Mouse (Mus musculus): ENCODE results near the gene Sgip1. TPM values are rescaled to one million over a fixed set of nuclear protein-coding genes. Genes with fewer than 3 reads are reported as not detected.

The Sgip1 gene
- polyA plus RNA-seq, 1 experiment, result 0.10 TPM

DNA sequence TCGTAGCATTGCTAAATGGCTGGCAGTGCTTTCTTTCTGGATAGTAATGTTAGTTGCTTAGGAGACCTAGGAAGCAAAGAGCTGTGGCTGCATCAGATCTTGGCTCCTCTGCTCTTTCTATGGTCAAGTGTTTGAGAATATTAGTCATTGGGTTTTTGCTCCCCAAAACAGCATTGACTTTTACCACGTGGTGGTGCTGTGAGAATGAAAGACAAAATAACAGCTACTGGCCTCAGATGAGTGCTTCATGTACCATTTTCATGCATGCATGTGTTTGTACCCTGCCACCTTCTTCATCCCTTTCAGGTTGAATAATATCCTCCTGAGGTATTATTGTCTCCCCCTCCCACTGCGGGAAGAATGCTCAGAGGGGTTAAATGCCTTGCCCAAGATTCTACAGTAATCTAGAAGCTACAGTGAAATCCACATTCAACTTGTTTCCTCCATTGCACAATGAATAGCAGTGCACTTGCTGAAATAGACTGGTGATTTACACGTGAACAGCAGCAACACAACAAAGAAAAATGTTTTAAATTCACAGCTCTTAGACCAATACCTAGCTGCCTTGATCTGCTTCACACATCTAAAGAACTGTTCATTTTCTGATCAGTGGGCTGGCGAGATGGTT is 172.7 kb downstream of the Sgip1 start:
- TF ChIP-seq REST (IDR thresholded peaks at IDR 0.05; ENCODE audit: insufficient read depth, insufficient read length) (no peak), TCF3 (IDR thresholded peaks at IDR 0.05; ENCODE audit: insufficient read length, low read depth) (no peak), CEBPB (IDR thresholded peaks at IDR 0.05; ENCODE audit: insufficient read depth, poor library complexity, severe bottlenecking) (no peak), MAX (IDR thresholded peaks at IDR 0.05; ENCODE audit: low read depth) (no peak), MYOG (IDR thresholded peaks at IDR 0.05; ENCODE audit: control insufficient read depth in 1 of 3, insufficient read depth in 1 of 3, insufficient read length in 2 of 3, low read depth in 2 of 3) (no peak), POLR2A (IDR thresholded peaks at IDR 0.05; ENCODE audit: insufficient read length, low read depth) (no peak), TCF12 (IDR thresholded peaks at IDR 0.05; ENCODE audit: insufficient read depth, poor library complexity, severe bottlenecking) (no peak), SRF (IDR thresholded peaks at IDR 0.05; ENCODE audit: control insufficient read depth, insufficient read length, low read depth) (no peak), USF1 (IDR thresholded peaks at IDR 0.05; ENCODE audit: low read depth) (no peak)
- Histone ChIP-seq H3ac (ENCODE audit: control insufficient read depth, insufficient read length) (no peak overlapping the region), H3K36me3 (ENCODE audit: control insufficient read depth, insufficient read depth) (no peaks in the 10 kb centered on the region), H3K4me3 (no peak overlapping the region), H3K4me2 (ENCODE audit: low read depth) (no peak overlapping the region), H3K79me2 (ENCODE audit: control insufficient read depth, insufficient read depth) (no peaks in the 10 kb centered on the region), H3K27me3 (ENCODE audit: control insufficient read depth, insufficient read depth, insufficient read length) (no peaks in the 10 kb centered on the region)

DNA sequence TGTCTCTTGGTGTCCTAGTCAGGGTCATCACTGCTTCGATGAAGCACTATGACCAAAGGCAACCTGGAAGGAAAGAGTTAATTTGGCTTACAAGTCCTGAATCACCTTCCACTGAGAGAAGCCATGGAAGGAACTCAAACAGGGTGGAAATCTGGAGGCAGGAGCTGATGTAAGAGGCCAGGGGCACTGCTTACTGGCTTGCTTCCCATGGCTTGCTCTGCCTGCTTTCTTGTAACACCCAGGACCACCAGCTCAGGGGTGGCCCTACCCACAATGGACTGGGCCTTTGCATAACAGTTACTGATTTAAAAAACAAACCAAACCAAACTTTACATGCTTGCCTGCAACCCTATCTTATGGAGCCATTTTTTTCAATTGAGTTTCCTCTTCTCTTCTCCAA is 177.1 kb downstream of the Sgip1 start:
- Histone ChIP-seq H3ac (ENCODE audit: control insufficient read depth, insufficient read length) (no peak overlapping the region), H3K79me2 (ENCODE audit: control insufficient read depth, insufficient read depth) (no peaks in the 10 kb centered on the region), H3K4me2 (ENCODE audit: low read depth) (no peak overlapping the region), H3K36me3 (ENCODE audit: control insufficient read depth, insufficient read depth) (no peaks in the 10 kb centered on the region), H3K27me3 (ENCODE audit: control insufficient read depth, insufficient read depth, insufficient read length) (no peaks in the 10 kb centered on the region), H3K4me3 (no peak overlapping the region)
- TF ChIP-seq E2F4 (IDR thresholded peaks at IDR 0.05; ENCODE audit: insufficient read depth) (no peak), SRF (IDR thresholded peaks at IDR 0.05; ENCODE audit: control insufficient read depth, insufficient read length, low read depth) (no peak), MYOG (IDR thresholded peaks at IDR 0.05; ENCODE audit: control insufficient read depth in 1 of 3, insufficient read depth in 1 of 3, insufficient read length in 2 of 3, low read depth in 2 of 3) (no peak), MAX (IDR thresholded peaks at IDR 0.05; ENCODE audit: low read depth) (no peak), POLR2AphosphoS2 (IDR thresholded peaks at IDR 0.05; ENCODE audit: insufficient read length, low read depth) (no peak), REST (IDR thresholded peaks at IDR 0.05; ENCODE audit: insufficient read depth, insufficient read length) (no peak), POLR2A (IDR thresholded peaks at IDR 0.05; ENCODE audit: insufficient read length, low read depth) (no peak), USF1 (IDR thresholded peaks at IDR 0.05; ENCODE audit: low read depth) (no peak), CEBPB (IDR thresholded peaks at IDR 0.05; ENCODE audit: insufficient read depth, poor library complexity, severe bottlenecking) (no peak)

DNA sequence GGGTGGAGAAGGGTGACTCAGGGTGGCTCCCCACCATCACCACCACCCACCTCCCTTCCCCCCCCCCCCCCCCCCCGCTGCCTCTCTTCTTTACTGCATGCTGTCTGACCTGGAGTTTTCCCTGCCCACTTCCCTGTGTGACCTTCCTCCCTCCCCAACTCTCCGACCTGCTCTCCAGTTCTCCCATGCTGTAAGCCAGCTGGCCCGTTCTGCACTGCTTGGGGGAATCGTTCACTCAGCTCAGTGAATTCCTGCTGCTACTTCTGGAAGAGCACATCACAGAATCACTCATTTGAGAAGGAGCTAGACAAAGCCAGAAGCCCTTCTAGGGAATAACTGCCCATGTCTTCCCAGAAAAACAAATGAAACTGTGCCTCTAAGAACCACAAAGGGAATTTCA is 188.4 kb downstream of the Sgip1 start:
- no peaks in the 10 kb centered on the region for H3K36me3 ChIP-seq (ENCODE audit: control insufficient read depth, insufficient read depth)
- no peak for TF ChIP-seq E2F4 (IDR thresholded peaks at IDR 0.05; ENCODE audit: insufficient read depth)
- no peak for TF ChIP-seq POLR2AphosphoS2 (IDR thresholded peaks at IDR 0.05; ENCODE audit: insufficient read length, low read depth)
- TF ChIP-seq MYOD1 (IDR thresholded peaks at IDR 0.05; ENCODE audit: control insufficient read depth in 1 of 3, insufficient read length in 2 of 3, low read depth in 2 of 3), result no peak
- TF ChIP-seq MAX (IDR thresholded peaks at IDR 0.05; ENCODE audit: low read depth), result no peak
- no peak for TF ChIP-seq MYOG (IDR thresholded peaks at IDR 0.05; ENCODE audit: control insufficient read depth in 1 of 3, insufficient read depth in 1 of 3, insufficient read length in 2 of 3, low read depth in 2 of 3)
- TF ChIP-seq POLR2A (IDR thresholded peaks at IDR 0.05; ENCODE audit: insufficient read length, low read depth), result no peak
- TF ChIP-seq TCF12 (IDR thresholded peaks at IDR 0.05; ENCODE audit: insufficient read depth, poor library complexity, severe bottlenecking), result no peak
- TF ChIP-seq SRF (IDR thresholded peaks at IDR 0.05; ENCODE audit: control insufficient read depth, insufficient read length, low read depth), result no peak
- TF ChIP-seq TCF3 (IDR thresholded peaks at IDR 0.05; ENCODE audit: insufficient read length, low read depth), result no peak
- no peak for TF ChIP-seq CEBPB (IDR thresholded peaks at IDR 0.05; ENCODE audit: insufficient read depth, poor library complexity, severe bottlenecking)
- TF ChIP-seq USF1 (IDR thresholded peaks at IDR 0.05; ENCODE audit: low read depth), result no peak
- no peak for TF ChIP-seq REST (IDR thresholded peaks at IDR 0.05; ENCODE audit: insufficient read depth, insufficient read length)
- H3K4me3 ChIP-seq, result no peak overlapping the region
- H3K79me2 ChIP-seq (ENCODE audit: control insufficient read depth, insufficient read depth), result no peaks in the 10 kb centered on the region
- no peak overlapping the region for H3K4me2 ChIP-seq (ENCODE audit: low read depth)
- H3K27me3 ChIP-seq (ENCODE audit: control insufficient read depth, insufficient read depth, insufficient read length), result no peaks in the 10 kb centered on the region
- H3ac ChIP-seq (ENCODE audit: control insufficient read depth, insufficient read length), result no peak overlapping the region

DNA sequence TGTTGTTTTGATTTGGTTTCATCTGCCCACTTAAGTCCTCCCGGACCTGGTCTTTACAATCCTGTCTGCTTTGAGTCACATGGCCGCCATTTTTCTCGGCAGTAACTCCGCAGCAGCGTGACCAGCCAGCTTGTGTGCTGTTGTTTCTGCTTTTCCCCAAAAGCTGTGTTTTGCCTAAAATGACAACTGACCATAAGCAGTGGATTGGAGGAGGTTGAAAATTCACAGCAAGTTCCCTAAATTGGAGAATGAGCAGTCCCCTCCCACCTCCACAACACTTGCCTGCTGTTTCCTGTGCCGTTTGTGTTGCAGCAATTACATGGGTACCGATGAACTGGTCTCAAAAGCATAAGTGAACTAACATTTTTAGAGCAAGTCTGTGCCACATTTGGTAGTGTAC is 189.6 kb downstream of the Sgip1 start:
- Histone ChIP-seq H3K27me3 (ENCODE audit: control insufficient read depth, insufficient read depth, insufficient read length) (no peaks in the 10 kb centered on the region), H3K4me3 (no peak overlapping the region), H3ac (ENCODE audit: control insufficient read depth, insufficient read length) (no peak overlapping the region), H3K79me2 (ENCODE audit: control insufficient read depth, insufficient read depth) (no peaks in the 10 kb centered on the region), H3K4me2 (ENCODE audit: low read depth) (no peak overlapping the region), H3K36me3 (ENCODE audit: control insufficient read depth, insufficient read depth) (no peaks in the 10 kb centered on the region)
- TF ChIP-seq USF1 (IDR thresholded peaks at IDR 0.05; ENCODE audit: low read depth) (no peak), POLR2A (IDR thresholded peaks at IDR 0.05; ENCODE audit: insufficient read length, low read depth) (no peak), SRF (IDR thresholded peaks at IDR 0.05; ENCODE audit: control insufficient read depth, insufficient read length, low read depth) (no peak), POLR2AphosphoS2 (IDR thresholded peaks at IDR 0.05; ENCODE audit: insufficient read length, low read depth) (no peak), CEBPB (IDR thresholded peaks at IDR 0.05; ENCODE audit: insufficient read depth, poor library complexity, severe bottlenecking) (no peak), MYOD1 (IDR thresholded peaks at IDR 0.05; ENCODE audit: control insufficient read depth in 1 of 3, insufficient read length in 2 of 3, low read depth in 2 of 3) (no peak), TCF12 (IDR thresholded peaks at IDR 0.05; ENCODE audit: insufficient read depth, poor library complexity, severe bottlenecking) (no peak), MYOG (IDR thresholded peaks at IDR 0.05; ENCODE audit: control insufficient read depth in 1 of 3, insufficient read depth in 1 of 3, insufficient read length in 2 of 3, low read depth in 2 of 3) (no peak), MAX (IDR thresholded peaks at IDR 0.05; ENCODE audit: low read depth) (no peak), E2F4 (IDR thresholded peaks at IDR 0.05; ENCODE audit: insufficient read depth) (no peak), TCF3 (IDR thresholded peaks at IDR 0.05; ENCODE audit: insufficient read length, low read depth) (no peak)

Data from myocyte (in vitro differentiated cells).